Mouse (Mus musculus): ENCODE results near the gene Surf4.

Surf4 gene

DNA sequence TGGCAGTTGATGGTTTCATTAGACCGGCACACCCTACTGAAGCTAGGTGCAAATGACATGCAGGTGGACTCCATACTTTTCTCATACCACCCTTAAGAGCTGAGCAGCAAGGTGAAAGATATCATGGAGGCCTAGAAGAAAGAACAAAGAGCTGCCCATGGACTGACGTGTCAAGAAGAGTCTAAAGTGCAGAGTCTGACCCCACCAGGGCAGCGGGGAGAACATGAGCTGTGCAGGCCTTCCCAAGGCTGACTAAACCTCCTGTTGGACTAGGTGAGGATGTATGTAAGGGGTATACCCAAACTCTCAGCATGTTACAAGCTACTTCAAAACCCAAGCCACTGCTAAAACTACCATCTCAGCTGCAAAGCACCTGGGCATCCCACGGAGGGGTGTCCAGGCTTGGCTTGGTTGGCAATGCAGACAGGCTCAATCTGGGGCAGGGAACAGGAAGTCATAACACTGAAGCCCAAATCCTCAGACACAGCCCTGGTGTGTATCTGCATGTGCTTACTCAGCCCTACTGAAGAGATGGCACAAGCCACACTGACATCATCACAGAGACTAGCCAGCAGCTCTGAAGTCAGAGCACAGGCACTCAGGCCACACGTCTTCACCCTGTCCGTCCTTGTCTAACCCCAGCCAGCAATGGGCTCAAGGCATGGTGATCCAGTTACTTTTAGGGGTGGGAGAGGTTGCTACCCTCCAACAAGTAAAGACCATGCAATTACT lies 5.8 kb downstream of the Surf4 start:
- DNase-seq, result no peak

DNA sequence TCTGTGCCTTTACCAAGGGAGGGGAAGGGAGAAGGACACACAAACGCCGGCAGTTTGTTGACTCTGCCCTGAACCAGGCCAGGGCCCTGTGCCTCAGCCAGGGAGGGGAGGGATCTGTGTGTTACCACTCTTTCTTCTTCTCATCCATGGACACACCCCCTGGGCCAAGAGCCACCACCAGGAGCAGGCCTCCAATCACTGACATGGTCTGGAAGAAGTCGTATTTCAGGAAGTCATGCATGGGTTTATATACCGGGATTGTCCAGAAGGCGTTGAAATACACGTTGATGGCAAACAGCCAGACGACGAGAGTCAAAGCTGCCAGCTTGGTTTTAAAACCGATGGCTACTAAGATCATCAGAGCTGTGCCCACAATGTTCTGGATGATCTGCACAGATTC lies 11.9 kb downstream of the Surf4 start:
- no peak for DNase-seq

DNA sequence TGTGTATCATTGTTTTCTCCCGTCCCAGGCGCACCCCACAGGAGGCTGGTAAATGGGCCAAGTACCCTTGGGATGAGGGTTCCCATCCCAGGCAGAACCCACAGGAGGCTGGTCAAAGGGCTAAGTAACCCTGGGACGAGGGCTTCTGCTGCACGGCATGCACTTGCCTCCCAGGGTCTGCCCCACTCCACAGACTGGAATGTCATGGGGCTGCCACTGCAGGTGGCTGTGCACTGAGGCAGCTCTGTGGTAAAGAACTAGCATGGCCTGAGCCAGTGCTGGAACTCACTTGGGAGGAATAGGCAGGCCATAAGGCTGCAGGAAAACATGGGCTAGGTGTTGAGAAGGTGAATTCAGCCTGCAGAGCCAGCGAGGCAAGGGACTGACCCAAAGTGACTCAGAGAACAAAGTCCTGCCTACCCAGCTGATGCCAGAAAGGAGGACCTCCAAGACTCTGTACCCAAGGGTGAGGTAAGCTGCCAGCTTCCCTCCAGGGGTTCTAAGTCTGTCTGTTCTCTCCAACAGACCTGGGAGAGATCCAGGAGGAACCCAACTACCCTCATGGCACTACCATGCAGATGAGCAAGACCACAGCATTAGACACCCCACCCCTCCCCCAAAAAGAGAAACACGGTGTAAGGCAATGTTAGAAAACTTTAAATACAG lies 13.4 kb downstream of the Surf4 start:
- no peak for DNase-seq

DNA sequence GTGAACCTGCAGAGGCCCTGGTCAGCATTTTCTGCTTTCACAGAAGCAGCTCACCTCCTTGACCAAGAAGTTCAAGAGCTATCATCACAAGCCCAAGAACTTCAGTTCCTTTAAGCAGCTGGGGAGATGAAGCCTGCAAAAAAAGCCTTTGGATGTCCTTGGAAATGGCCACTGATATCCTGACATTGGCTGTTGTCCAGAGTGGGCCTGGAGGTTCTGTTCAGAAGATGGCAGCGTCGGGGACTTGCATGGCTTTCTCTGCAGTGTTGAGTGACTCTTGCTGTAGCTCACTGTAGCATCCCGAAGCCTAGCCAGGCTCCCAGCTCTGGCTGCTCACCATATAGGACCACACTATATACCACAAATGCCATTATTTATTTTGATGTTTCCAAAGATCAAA lies 14.0 kb downstream of the Surf4 start:
- no peak for DNase-seq

DNA sequence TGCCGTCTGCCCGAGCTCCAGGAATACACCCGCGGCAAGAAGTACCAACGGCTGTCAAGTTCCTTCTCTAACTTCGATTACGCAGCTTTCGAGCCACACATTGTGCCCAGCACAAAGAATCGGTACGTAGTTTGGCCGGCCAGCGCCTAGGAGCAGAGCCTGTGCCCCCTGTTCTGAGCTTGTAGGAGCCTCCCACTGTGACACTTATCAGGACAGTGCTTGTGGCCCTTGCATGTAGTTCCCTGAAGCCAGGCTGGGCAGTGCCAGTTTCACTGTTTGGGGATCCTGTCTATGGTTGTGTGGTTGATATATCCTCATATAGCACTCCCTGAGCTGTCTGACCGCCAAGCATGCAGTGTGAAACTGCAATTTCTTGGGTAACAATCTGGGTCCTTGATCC lies 17.0 kb downstream of the Surf4 start:
- no peak for DNase-seq

DNA sequence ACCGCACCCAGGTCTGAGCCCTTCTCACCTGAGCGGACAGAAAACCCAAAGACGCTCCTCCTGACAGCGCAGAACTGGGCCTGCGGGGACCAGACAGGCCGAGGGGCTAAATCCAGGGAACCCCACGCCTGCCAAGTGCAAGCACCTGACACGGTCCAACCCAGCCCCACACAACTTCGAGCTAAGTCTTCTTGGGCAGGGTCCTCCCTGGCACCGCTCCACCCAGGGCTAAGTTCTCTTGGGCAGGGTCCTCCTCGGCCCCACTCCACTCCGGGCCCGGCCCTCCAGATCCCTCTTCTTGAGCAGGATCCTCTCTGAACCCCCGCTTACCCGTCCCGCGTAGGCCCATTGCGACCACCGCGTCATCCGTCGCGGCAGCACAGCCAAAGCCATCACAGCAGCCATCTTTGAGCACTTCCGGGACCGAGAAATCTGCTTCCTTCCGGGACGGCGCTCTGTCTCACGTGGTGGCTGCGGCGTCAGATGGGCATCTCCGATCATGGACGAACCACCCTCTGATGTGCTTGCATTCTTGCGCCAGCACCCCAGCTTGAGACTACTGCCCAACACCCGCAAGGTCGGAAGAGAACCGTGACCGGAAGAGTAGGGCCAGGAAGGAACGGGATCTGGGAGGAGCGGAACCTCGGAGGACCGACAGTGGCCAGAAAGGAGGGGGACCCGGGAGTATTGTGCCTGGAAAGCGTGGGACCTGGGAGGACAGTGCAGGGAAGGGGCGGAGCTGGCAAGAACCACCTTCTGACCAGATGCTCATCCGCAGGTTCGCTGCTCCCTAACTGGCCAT lies 17.6 kb downstream of the Surf4 start, which contains the start of the genes Surf2 and Surf1:
Surf2 (plus strand) TSS at position 441 of the 802 bp plus-strand sequence.
Surf1 (minus strand) TSS at position 604 of the 802 bp plus-strand sequence.
- peak; percentile 69 for DNase-seq

DNA sequence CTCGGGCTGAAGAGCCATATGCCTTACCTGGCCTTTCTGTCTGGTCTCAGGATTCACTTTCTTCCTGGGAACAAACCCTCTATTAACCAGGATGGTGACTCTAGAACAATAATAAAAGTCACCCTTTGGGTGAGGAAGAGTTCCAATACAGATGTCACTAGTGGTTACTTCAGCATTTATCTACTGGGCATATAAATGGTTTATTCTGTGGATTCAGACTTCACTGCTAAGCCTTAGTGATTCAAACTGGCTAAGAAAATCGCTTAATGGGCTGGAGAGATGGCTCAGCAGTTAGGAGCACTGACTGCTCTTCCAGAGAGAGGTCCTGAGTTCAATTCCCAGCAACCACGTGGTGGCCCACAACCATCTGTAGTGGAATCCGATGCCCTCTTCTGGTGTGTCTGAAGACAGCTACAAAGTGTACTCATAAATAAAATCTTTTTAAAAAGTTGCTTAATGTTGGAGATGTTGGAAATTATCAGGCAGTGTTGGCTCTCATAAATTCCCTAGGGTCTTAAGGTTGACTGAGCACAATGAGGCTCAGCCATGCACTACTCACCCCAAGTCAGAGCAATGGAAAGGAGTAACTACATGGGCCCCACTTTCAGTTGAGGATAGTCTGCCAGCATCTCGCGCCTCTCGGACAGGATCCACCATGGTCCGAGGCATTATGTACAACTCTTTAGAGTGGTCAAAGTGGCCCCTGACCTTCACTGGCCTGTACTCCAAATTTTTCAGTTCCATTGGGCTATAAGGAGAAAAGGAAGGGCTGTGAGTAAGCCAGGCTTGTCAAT lies 19.4 kb downstream of the Surf4 start:
- no peak for DNase-seq

DNA sequence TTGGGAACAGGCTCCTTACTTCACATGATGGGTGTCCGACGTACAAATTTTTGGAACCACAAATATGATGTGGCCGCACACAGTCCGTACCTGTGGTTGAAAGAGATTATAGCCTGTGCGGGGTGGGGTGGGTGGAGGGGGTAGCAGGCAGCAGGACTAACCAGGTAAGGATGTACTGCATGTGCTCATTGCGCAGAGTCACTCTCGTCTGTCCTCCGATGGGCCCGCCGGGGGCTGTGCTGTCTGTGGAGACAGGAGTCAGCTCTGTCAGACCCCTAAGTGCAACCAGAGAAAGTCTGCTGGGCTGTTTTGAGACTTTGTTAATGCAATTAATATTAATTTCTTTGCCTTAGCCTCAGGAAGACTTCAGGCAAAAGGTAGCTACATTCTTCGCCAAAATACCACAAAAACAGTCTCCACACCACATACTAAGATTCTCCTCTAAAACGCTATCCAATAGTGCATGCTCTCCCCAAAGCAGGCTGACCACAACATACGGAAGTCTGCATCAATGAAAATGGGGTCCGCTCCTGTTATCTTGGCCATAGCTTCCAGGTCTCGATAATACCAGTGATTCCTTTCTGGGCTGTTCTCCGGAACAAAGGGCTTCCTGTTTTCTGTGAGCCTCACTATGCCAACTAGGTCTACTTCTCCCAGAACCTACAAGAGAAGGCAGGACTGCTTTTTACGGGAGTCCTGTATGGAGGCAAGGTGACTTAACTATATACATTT lies 20.1 kb downstream of the Surf4 start:
- no peak for DNase-seq

DNA sequence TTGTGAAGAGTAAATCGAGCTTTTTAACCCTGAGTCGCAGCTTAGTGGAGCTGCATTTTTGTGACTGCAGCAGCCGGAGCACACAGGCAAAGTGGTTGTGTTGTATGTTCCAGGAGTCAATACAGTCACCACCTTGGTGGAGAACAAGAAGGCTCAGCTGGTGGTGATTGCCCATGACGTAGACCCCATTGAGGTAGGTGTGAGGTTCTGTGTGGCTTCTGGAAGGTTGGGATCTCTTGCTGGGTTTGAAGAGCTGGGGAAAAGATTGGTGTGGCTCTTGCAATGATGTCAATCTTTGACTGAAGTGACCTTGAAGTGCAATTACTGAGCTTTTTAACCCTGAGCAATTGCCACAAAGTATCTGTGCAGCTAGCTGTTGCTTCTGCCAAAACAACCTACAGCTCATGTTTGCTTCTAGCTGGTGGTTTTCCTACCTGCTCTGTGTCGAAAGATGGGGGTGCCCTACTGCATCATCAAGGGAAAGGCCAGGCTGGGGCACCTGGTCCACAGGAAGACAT lies 21.4 kb downstream of the Surf4 start:
- DNase-seq, result no peak

DNA sequence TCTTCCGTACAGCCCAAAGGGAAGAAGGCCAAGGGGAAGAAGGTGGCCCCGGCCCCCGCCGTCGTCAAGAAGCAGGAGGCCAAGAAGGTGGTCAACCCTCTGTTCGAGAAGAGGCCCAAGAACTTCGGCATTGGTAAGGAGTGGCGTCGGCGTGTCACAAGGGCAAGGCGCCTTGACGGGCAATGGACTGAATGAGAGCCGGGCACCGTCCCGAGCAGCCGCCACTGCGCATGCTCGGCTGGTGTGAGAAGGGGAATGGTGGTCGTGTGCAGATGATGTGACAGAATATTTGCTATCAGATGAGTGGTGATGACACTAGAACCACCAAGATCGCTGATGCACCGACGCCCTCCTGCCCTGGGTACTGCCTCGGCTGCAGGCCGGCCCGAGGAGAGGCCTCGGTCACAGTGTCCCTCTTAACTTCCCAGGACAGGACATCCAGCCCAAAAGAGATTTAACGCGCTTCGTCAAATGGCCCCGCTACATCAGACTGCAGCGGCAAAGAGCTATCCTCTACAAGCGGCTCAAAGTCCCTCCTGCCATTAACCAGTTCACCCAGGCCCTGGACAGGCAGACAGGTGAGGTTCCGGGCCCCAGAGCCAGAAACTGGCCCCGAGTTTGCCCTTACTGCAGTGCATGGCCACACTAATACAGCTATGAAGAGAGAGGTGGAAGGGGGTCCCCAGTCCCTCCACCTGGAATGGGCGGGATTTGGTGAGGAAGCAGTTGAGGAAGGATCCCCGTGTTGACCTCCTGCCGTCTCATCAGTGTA lies 22.5 kb downstream of the Surf4 start:
- no peak for DNase-seq

DNA sequence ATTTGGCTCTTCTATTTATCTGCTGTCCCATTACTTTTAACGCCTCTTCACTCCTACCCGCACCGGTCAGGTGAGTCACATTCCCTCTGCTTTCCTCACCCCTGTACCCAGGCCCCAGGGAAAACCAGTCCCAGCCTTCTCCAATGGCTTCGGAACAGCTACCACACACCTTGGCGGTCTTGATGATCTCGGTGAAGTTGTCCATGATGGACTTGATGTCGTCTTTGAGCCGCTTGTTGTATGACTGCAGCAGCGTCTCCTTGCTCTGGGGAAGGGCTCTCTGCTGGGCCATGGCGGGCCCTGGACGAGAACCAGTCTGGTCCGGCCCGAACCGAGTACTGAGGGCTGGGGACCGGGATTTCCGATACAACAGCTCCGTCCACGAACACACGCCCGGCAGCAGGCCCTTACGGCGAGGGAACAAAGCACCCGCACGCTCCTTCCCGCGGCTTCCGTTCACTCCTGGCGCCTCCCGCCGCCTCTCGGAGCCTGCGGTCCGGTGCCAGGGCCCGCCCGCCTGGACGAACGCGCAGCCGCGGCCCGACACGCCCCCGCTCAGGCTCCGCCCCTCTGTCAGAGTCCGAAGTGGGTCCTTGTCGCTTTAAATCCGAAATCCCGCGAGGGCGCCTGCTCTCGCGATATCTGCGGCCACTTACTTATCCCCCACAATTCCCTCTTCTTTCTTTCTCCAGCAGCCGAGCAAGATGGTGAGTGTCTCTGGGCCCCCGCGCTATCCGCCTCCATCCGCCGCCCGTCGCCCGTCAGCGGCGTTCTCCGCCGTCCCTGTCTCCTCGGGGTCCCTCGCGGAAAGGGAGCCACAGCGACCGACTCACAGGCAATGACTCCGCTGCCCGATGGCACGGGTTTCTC lies 23.4 kb downstream of the Surf4 start, which contains the start of the genes Med22 and Rpl7a:
Med22 (minus strand) TSS at position 554 of the 870 bp plus-strand sequence.
Rpl7a (plus strand) TSS at position 641 of the 870 bp plus-strand sequence.
- peak; percentile 99 for DNase-seq

DNA sequence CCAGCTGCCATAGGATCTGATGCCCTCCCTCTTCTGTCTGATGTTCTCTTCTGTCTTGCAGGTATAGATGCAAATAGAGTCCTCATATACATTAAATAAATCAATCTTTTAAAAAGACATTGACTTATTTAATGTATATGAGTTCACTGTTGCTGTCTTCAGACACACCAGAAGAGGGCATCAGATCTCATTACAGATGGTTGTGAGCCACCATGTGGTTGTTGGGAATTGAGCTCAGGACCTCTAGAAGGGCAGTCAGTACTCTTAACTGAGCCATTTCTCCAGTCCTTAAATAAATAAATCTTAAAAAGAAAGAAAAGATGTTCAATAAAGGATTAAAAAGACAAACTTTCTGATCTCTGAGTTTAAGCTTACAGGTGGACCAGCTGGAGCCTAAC lies 24.3 kb downstream of the Surf4 start:
- no peak for DNase-seq

DNA sequence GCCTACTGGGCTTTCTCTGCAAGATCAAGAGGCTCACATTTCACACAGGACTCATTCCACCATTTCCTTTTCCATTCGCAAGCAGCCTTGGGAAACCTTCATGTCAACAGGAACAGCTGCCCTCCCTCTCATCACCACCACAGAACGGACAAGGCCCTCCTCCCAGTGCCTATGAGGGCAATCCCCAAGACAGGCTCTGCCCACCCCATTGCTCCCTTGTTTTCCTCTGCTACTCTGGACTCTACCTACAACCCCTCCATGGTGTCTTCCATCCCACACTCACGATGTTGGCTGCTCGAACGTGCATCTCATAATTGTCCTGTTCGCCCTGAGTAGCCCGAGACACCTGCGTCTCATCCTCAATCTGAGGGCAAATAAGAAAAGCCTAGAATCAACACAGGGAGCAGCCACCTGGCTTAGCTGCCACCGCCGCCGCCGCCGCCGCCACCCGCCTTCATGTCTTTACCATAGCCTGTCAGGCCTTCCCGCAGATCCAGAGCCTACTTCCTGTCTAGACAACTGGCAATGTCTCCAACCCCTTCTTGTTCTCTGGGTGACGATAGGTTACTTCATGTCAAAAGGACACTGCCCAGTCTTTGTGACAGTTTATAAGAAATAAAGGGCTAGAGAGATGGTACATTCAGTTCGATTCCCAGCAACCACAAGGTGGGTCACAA lies 24.9 kb downstream of the Surf4 start:
- peak; percentile 42 for DNase-seq

DNA sequence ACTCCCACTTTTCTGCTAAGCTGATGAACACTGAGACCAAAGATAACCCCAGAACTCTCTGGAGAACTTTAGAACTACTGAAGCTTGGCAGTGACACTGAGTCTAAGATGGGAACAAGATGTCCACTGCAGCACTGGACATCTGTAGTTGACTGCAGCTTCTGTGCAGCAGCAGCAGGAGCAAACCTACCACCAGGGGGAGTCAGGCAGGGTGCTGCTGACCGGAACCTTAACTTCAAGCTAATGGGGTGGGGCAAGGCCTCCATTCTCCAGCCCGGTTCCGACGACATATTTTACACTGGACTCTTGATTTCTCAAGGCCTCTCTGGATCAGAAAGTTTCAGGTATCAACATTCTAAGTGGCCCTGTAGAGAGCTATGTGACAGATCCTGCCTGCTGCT lies 26.6 kb downstream of the Surf4 start:
- peak; percentile 35 for DNase-seq

DNA sequence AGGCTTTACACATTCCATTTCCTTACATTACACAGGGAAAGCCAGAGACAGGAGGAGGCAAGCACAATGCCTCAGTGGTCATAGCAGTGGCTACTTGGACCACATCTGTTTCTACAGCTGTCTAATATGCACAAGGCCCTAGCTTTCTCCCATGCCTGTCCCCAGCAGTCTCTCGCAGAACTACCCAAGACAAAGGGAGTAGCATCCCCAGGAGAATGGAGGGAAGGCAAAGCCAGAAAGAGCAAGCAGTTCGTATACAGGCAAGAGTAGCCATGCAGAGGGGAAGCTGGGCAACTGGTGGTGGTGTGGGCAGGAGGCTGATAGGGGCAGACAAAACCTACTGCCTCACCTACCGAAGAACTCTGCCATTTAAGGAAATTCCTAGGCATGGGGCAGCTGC lies 27.3 kb downstream of the Surf4 start:
- no peak for DNase-seq

DNA sequence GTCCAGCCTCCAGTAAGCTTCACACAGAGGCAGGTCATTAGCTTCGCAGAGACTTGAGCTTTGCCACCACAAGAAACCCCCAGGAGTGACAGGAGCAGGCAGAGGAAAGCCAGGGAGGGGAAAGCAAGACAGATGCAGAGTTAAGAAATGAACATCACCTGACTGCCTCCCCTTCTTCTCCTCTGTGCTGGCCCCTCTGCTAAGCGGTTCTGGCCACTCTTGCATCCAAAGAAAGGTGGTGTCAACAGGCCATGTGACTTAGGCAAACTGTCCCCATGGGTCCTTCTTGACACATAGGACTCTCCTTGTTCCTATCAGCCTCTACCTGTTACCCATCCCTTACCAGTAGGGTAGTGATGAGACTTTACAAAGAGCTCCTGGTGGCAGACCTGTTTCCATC lies 27.8 kb downstream of the Surf4 start:
- no peak for DNase-seq

DNA sequence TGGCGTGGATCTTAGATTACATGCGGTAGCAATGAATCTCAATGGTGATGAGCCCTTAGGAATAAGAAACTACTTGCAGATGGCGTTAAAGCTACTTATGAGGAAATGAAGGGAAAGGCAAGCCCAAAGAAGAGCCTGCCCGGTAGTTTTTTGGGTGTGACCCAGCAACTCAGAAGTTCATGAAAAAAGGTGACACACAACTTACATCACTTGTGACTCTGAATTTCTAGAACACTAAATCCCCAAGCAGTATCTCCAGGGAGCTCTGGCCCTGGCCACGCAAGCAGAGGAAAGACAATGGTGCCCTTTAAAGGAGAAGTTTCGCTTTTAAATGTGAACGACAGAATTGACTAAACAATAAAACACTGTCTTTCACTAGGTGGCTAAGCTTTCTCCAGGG lies 30.4 kb downstream of the Surf4 start:
- no peak for DNase-seq

DNA sequence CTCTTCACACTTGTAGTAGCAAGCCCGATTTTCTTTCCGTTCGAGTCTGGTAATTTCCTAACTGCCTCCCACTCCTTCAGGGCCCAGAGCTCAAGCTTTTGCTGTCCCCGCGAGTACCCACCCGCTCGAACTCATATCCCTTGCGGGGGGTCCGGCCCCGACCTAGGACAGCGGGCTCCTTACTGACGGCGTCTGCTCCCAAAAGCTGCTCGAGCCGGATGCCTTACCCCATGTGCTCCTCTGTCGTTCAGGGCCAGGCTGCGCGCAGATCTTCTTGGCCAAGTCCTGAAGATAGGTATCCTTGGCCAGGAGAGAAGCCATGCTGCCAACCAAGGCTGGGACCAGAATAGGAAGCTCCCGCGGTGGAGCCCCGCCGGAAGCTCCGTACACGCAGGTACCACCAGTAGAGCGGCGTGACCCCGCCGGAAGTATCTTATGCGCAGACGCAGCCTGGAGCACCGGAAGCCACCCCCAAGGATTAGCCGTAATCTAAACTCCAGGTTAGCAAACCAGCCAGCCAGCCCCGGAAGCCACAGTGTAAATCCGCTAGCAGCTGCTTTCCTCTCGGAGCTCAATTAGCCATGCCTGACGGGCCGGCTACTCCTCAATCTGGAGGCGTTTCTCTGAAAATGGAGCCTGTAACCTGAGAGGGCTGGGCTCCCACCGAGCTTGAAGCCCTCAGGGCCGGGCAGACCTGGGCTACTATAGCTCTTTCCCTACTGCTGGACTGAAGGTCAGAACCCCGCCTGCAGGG lies 31.1 kb downstream of the Surf4 start, which contains the start of gene Surf6:
Surf6 (minus strand) TSS at position 413 of the 754 bp plus-strand sequence.
- peak; percentile 96 for DNase-seq
